Mouse (Mus musculus): ENCODE results near the gene Vmn2r93.

The Vmn2r93 gene

GRCm38 (mm10) chr17:18297799-18298198, at the start of gene Vmn2r93:
Vmn2r93 (plus strand) TSS chr17:18298099.
- no peak for DNase-seq (ENCODE audit: low read depth, low spot score)

- DNase-seq (ENCODE audit: low read depth, low spot score) = no peak
These were observed 20.2 kb upstream of the Vmn2r93 start, which contains the start of gene Vmn2r94 for GRCm38 (mm10) chr17:18277656-18278055. Vmn2r94 (minus strand) TSS chr17:18277756.

GRCm38 (mm10) chr17:18323031-18323430, 25.1 kb downstream of the Vmn2r93 start:
- no peak for DNase-seq (ENCODE audit: low read depth, low spot score)

- no peak for DNase-seq (ENCODE audit: low read depth, low spot score)
These were observed 62.1 kb downstream of the Vmn2r93 start for GRCm38 (mm10) chr17:18360007-18360406.

- DNase-seq (ENCODE audit: low read depth, low spot score) = no peak
These were observed 62.7 kb downstream of the Vmn2r93 start for GRCm38 (mm10) chr17:18360602-18361001.

Data from brain, adult 2 months (tissue).